Mouse (Mus musculus) lung, postnatal 0 days (tissue): ENCODE data around the gene Pank4. TPM values are rescaled to one million over a fixed set of nuclear protein-coding genes. Genes with fewer than 3 reads are reported as not detected.

Source experiments
- ATAC-seq: fragments of 200-750 bp; cut with Nextera tagmentation; 2 replicates; pipeline ENCODE4 v1.8.0; 2017; ENCODE audit warnings: moderate library complexity
- DNase-seq: peaks from one replicate; pipeline ENCODE4 v3.0.0-alpha.2; 2016; ENCODE audit warnings: low spot score
- H3K27ac ChIP-seq: fragments of 300-500 bp; sonication (generic); 2 replicates; pipeline ENCODE4 v1.5.1; 2014; ENCODE audit warnings: antibody characterized with exemption, mild to moderate bottlenecking, low read length, mixed read lengths
- H3K27me3 ChIP-seq: fragments of 300-500 bp; sonication (generic); replicated peaks from 2 replicates; pipeline ENCODE4 v1.6.1; 2014; ENCODE audit warnings: low read length, mixed read lengths; ENCODE audit not compliant: insufficient read depth
- H3K36me3 ChIP-seq: fragments of 300-500 bp; sonication (generic); 2 replicates; pipeline ENCODE4 v1.6.1; 2014; ENCODE audit warnings: low read length, mixed read lengths; ENCODE audit not compliant: insufficient read depth
- H3K4me1 ChIP-seq: fragments of 300-500 bp; sonication (generic); 2 replicates; pipeline ENCODE4 v1.6.1; 2014; ENCODE audit warnings: antibody characterized with exemption, low read depth, low read length, mixed read lengths; ENCODE audit not compliant: insufficient read depth
- H3K4me2 ChIP-seq: fragments of 300-500 bp; sonication (generic); replicated peaks from 2 replicates; pipeline ENCODE4 v1.6.1; 2014; ENCODE audit warnings: low read depth, mild to moderate bottlenecking, low read length, moderate library complexity, mixed read lengths
- H3K4me3 ChIP-seq: fragments of 300-500 bp; sonication (generic); 2 replicates; pipeline ENCODE4 v1.5.1; 2014; ENCODE audit warnings: low read depth, low read length
- H3K9ac ChIP-seq: fragments of 300-500 bp; sonication (generic); replicated peaks from 2 replicates; pipeline ENCODE4 v1.6.1; 2014; ENCODE audit warnings: low read depth, mild to moderate bottlenecking
- H3K9me3 ChIP-seq: fragments of 300-500 bp; sonication (generic); 2 replicates; pipeline ENCODE4 v1.6.1; 2016; ENCODE audit warnings: low read length, mixed read lengths
- CTCF ChIP-seq: IDR thresholded peaks from 2 replicates; pipeline ENCODE4 v1.5.1; 2016; ENCODE audit warnings: antibody characterized with exemption, mild to moderate bottlenecking
- EP300 ChIP-seq: IDR thresholded peaks from 2 replicates; pipeline ENCODE4 v1.6.1; 2016; ENCODE audit warnings: antibody characterized with exemption, mild to moderate bottlenecking, control low read depth
- WGBS: fragments of 180-500 bp; shearing (Covaris S2); extraction: QIAGEN DNeasy Blood & Tissue Kit; methylation state at CpG from one replicate; pipeline ENCODE4 v1.1.7; 2014; 5-methylcytosine and 5-hydroxymethylcytosine counted together
- polyA plus RNA-seq: library from polyadenylated mRNA; unstranded; fragments of >200 nt; fragmentation: Nextera tagmentation; extraction: Ambion mirVana; gene quantifications from 2 replicates; pipeline ENCODE4 v1.2.1, GENCODE M21; 2015

The Pank4 gene
- polyA plus RNA-seq, 1 experiment from 2014 or later, result 20.5 TPM

GRCm38 (mm10) chr4:154985151-154985777 lies 21.3 kb downstream of the Pank4 start:
- Histone ChIP-seq H3K9ac (no peak overlapping the region), H3K4me3 (no peak overlapping the region)

DNA sequence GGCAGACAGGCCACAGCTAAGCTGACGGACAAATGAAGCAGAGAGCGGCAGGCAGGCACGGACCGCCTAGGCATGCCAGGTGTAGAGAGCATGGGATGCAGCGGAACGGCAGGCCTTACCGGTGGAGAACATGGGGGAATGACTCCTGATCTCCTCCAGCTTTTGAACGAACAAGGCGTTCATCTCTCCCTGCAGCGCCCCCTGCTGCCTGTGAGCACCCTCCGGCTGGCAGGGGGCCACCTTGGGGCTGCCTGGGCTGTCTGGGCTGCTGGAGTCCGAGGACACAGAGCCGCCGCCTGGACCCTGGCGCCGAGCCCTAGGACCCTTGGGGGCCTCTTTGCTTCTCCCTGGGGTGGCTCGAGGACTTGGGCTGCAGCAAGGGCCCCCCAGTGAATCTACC lies 22.2 kb downstream of the Pank4 start:
- no peak overlapping the region for H3K4me3 ChIP-seq
- no peaks in the 10 kb centered on the region for H3K36me3 ChIP-seq
- H3K9ac ChIP-seq, result no peak overlapping the region
- no peak overlapping the region for H3K4me2 ChIP-seq
- no peaks in the 10 kb centered on the region for H3K27me3 ChIP-seq
- H3K9me3 ChIP-seq, result no peaks in the 10 kb centered on the region
- peak; percentile 81 for TF ChIP-seq CTCF
- no peak for TF ChIP-seq EP300
- WGBS, result 16% methylated on average over 13 of the region's 17 CpGs
- ATAC-seq, result peak; percentile 40
- H3K27ac ChIP-seq, result no peak overlapping the region
- H3K4me1 ChIP-seq, result no peaks in the 10 kb centered on the region
- peak; percentile 81 for DNase-seq

More at GRCm38 (mm10) chr4:154985151-154985777, 21.3 kb downstream of the Pank4 start:
- Histone ChIP-seq H3K27me3 (no peaks in the 10 kb centered on the region), H3K4me1 (no peaks in the 10 kb centered on the region), H3K36me3 (peaks cover 5% of the 10 kb centered on the region; the same call in 1 of the 2 replicates), H3K4me2 (no peak overlapping the region), H3K27ac (no peak overlapping the region), H3K9me3 (no peaks in the 10 kb centered on the region)
- DNase-seq (no peak), ATAC-seq (no peak)
- no peak for TF ChIP-seq EP300
- TF ChIP-seq CTCF, result no peak
- 75% methylated on average over 5 of the region's 5 CpGs for WGBS

DNA sequence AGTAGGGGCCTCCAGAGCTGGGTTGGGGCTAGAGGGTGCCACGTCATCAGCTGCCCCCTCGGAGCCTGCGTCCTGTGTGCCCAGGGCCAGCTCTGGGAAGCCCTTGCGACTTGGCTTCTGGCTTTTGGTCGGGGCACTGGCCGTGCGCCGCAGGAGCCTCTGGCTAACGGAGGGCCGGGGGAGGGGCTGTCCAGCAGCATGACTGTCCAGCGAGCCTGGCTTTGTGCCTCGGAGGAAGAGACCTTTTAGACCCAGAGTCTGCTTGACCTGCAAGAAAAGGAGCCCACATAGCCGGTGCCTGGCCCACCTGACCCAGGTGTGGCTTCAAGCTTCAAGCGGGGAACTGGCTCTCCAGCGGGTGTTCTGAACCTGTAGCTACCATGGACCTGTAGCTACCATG lies 22.8 kb downstream of the Pank4 start:
- Histone ChIP-seq H3K9me3 (no peaks in the 10 kb centered on the region), H3K4me2 (no peak overlapping the region), H3K27me3 (no peaks in the 10 kb centered on the region), H3K9ac (no peak overlapping the region), H3K4me1 (no peaks in the 10 kb centered on the region), H3K36me3 (no peaks in the 10 kb centered on the region), H3K4me3 (no peak overlapping the region), H3K27ac (no peak overlapping the region)
- 73% methylated on average over 15 of the region's 15 CpGs for WGBS
- TF ChIP-seq CTCF (no peak), EP300 (no peak)
- DNase-seq (no peak), ATAC-seq (no peak)

DNA sequence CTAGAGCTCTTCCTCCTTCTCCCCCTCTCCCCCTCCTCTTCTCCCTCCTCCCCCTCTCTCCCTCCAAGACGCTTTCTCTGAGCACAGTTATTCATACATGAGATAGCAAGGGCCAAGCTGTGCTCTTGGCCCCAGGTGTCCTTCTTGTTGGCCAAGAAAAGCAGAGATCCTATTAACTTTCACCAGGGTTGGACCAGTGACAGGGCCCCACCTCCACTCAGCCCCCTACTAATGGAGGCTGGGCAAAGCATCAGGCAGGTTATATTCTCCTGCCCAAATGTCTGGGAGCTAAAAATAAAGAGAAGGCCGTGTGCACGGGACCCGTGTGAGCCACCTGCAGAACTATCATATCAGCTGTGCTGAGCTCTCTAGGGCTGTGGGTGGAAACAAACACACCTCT lies 31.0 kb downstream of the Pank4 start:
- WGBS, result 72% methylated on average over 4 of the region's 4 CpGs

GRCm38 (mm10) chr4:154996572-154997154 lies 32.7 kb downstream of the Pank4 start:
- ATAC-seq, result peak; percentile 25
- Histone ChIP-seq H3K9me3 (no peaks in the 10 kb centered on the region), H3K27me3 (no peaks in the 10 kb centered on the region), H3K9ac (no peak overlapping the region), H3K4me1 (no peaks in the 10 kb centered on the region; the same call in 1 of the 2 replicates), H3K36me3 (no peaks in the 10 kb centered on the region), H3K4me3 (no peak overlapping the region), H3K4me2 (no peak overlapping the region), H3K27ac (no peak overlapping the region)
- TF ChIP-seq CTCF (peak; percentile 46), EP300 (no peak)
- WGBS, result 45% methylated on average over 8 of the region's 8 CpGs
- DNase-seq, result peak; percentile 17

More for the DNA sequence above, 31.0 kb downstream of the Pank4 start:
- no peaks in the 10 kb centered on the region for H3K4me1 ChIP-seq
- H3K27ac ChIP-seq, result no peak overlapping the region
- H3K4me2 ChIP-seq, result no peak overlapping the region
- ATAC-seq, result no peak
- no peak for DNase-seq
- H3K36me3 ChIP-seq, result no peaks in the 10 kb centered on the region
- H3K9ac ChIP-seq, result no peak overlapping the region
- TF ChIP-seq EP300, result no peak
- TF ChIP-seq CTCF, result no peak
- no peaks in the 10 kb centered on the region for H3K9me3 ChIP-seq
- H3K27me3 ChIP-seq, result no peaks in the 10 kb centered on the region
- no peak overlapping the region for H3K4me3 ChIP-seq

GRCm38 (mm10) chr4:154999379-154999778 lies 35.5 kb downstream of the Pank4 start:
- H3K36me3 ChIP-seq, result no peaks in the 10 kb centered on the region
- no peak overlapping the region for H3K9ac ChIP-seq
- H3K4me1 ChIP-seq, result no peaks in the 10 kb centered on the region; the same call in 1 of the 2 replicates
- DNase-seq, result no peak
- ATAC-seq, result no peak
- H3K9me3 ChIP-seq, result no peaks in the 10 kb centered on the region
- no peak overlapping the region for H3K4me3 ChIP-seq
- whole genome bisulfite sequencing, result 58% methylated on average over 5 of the region's 5 CpGs
- TF ChIP-seq EP300, result no peak
- no peak for TF ChIP-seq CTCF
- H3K27ac ChIP-seq, result no peak overlapping the region
- no peak overlapping the region for H3K4me2 ChIP-seq
- H3K27me3 ChIP-seq, result no peaks in the 10 kb centered on the region
